19 mouse cellular contexts compared by ENCODE assay signal in the genomic region with DNA sequence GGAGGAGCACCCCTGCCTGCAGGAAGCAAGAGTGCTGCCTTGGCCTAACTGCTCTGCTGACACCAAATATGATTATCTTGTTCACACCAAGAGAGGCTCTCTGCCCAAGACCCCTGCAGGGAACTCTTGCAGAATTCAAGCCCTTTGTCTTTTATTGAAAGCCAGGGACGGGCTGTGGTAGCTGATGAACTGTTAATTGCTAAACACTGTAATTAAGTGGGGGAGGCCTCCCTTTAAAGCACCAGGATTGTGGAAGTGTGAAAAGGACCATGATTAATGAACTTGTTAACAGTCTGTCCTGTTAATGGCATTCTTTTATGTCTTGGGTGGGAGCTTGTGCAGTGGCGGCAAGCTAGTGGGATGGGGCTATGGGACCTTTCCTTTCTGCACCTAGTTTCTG.
DNase-seq lines count a peak whose midpoint lies in the region; ATAC-seq and TF ChIP-seq lines count a peak whose summit lies in the region.
"Had no signal": no experiment of that assay in that cellular context is flagged by ENCODE, and none has a peak within 500 bp of the region (broad histone marks: within the 10 kb centered on the region; RNA-seq: fewer than 3 reads in every experiment).

No protein-coding gene starts in this region.

- ATAC-seq in hindbrain, postnatal 0 days: no peak
- ATAC-seq in hindbrain, embryonic 14.5 days (ENCODE audit: low FRiP score): no peak
- ATAC-seq in forebrain, embryonic 12.5 days (ENCODE audit: low FRiP score): peak; percentile 70; the same call in 1 of the 2 replicates
- ATAC-seq in forebrain, embryonic 16.5 days: peak; percentile 63; the same call in 1 of the 2 replicates
- no peak for ATAC-seq in lung, postnatal 0 days
- ATAC-seq: inflammation-experienced regulatory T-cells, adult 6 months; intestine, postnatal 0 days had no signal

- DNase-seq in hindbrain, postnatal 0 days (ENCODE audit: low spot score): peak; percentile 22
- DNase-seq in hindbrain, embryonic 14.5 days (ENCODE audit: low spot score): no peak
- DNase-seq in Muller cell, postnatal 12 days (ENCODE audit: inconsistent ontology term): peak; percentile 8
- DNase-seq in heart, postnatal 4 days: no peak
- no peak for DNase-seq in gastrocnemius, postnatal 25 days
- DNase-seq in lung, postnatal 0 days (ENCODE audit: low spot score): no peak
- DNase-seq: adrenal gland, adult 2 months; adrenal gland, postnatal 25 days; cerebellum, adult 2 months; cerebellum, postnatal 10 days; gastrocnemius, postnatal 14 days; heart, postnatal 36 days had no signal

- no peak overlapping the region for H3K4me2 ChIP-seq in hindbrain, postnatal 0 days (ENCODE audit: low read depth, low read length)
- no peak overlapping the region for H3K4me2 ChIP-seq in hindbrain, embryonic 14.5 days (replicated peaks)
- no peak overlapping the region for H3K4me2 ChIP-seq in forebrain, embryonic 12.5 days
- H3K4me2 ChIP-seq in forebrain, embryonic 16.5 days (ENCODE audit: low read length): no peak overlapping the region
- no peak overlapping the region for H3K4me2 ChIP-seq in lung, postnatal 0 days (replicated peaks; ENCODE audit: low read depth, low read length)
- H3K4me2 ChIP-seq: heart, embryonic 12.5 days; hindbrain, embryonic 15.5 days had no signal

- H3K4me3 ChIP-seq in hindbrain, postnatal 0 days (ENCODE audit: low read length): no peak overlapping the region
- no peak overlapping the region for H3K4me3 ChIP-seq in hindbrain, embryonic 14.5 days (replicated peaks; ENCODE audit: low read length)
- H3K4me3 ChIP-seq in forebrain, embryonic 12.5 days (replicated peaks): no peak overlapping the region
- no peak overlapping the region for H3K4me3 ChIP-seq in forebrain, embryonic 16.5 days (replicated peaks; ENCODE audit: low read length)
- no peak overlapping the region for H3K4me3 ChIP-seq in lung, postnatal 0 days (ENCODE audit: low read depth, low read length)
- H3K4me3 ChIP-seq: embryonic facial prominence, embryonic 10.5 days; heart, embryonic 12.5 days; hindbrain, embryonic 15.5 days had no signal

- H3K27me3 ChIP-seq in hindbrain, postnatal 0 days (ENCODE audit: insufficient read depth, low read length): no peaks in the 10 kb centered on the region
- no peaks in the 10 kb centered on the region for H3K27me3 ChIP-seq in hindbrain, embryonic 14.5 days (ENCODE audit: control insufficient read depth, insufficient read depth, low read length)
- H3K27me3 ChIP-seq in forebrain, embryonic 12.5 days: peaks cover 38% of the 10 kb centered on the region
- peaks cover 3% of the 10 kb centered on the region; the same call in 1 of the 2 replicates for H3K27me3 ChIP-seq in forebrain, embryonic 16.5 days (replicated peaks; ENCODE audit: control insufficient read depth, insufficient read depth, low read length)
- no peaks in the 10 kb centered on the region for H3K27me3 ChIP-seq in lung, postnatal 0 days (replicated peaks; ENCODE audit: insufficient read depth, low read length)
- H3K27me3 ChIP-seq: hindbrain, embryonic 15.5 days had no signal

- H3K36me3 ChIP-seq in hindbrain, postnatal 0 days (ENCODE audit: insufficient read depth, low read length): no peaks in the 10 kb centered on the region
- no peaks in the 10 kb centered on the region for H3K36me3 ChIP-seq in hindbrain, embryonic 14.5 days (replicated peaks; ENCODE audit: control insufficient read depth, insufficient read depth)
- H3K36me3 ChIP-seq in forebrain, embryonic 12.5 days (replicated peaks): no peaks in the 10 kb centered on the region
- no peaks in the 10 kb centered on the region for H3K36me3 ChIP-seq in forebrain, embryonic 16.5 days (ENCODE audit: control insufficient read depth, insufficient read depth)
- H3K36me3 ChIP-seq in lung, postnatal 0 days (ENCODE audit: insufficient read depth, low read length): no peaks in the 10 kb centered on the region
- H3K36me3 ChIP-seq: embryonic facial prominence, embryonic 10.5 days; heart, embryonic 12.5 days; hindbrain, embryonic 15.5 days had no signal

- H3K4me1 ChIP-seq in hindbrain, postnatal 0 days (ENCODE audit: insufficient read depth, low read length): 0 out of 2 replicates have a peak, but pooled peaks cover 3% of the 10 kb centered on the region
- no peaks in the 10 kb centered on the region for H3K4me1 ChIP-seq in hindbrain, embryonic 14.5 days (replicated peaks; ENCODE audit: control insufficient read depth, insufficient read depth, low read length)
- peaks cover 14% of the 10 kb centered on the region; the same call in 1 of the 2 replicates for H3K4me1 ChIP-seq in forebrain, embryonic 12.5 days
- H3K4me1 ChIP-seq in forebrain, embryonic 16.5 days (replicated peaks; ENCODE audit: control insufficient read depth, insufficient read depth, low read length): peaks cover 9% of the 10 kb centered on the region
- H3K4me1 ChIP-seq in lung, postnatal 0 days (ENCODE audit: insufficient read depth, low read depth, low read length): no peaks in the 10 kb centered on the region
- H3K4me1 ChIP-seq: heart, embryonic 12.5 days had no signal

- no peak overlapping the region for H3K9ac ChIP-seq in hindbrain, postnatal 0 days (replicated peaks; ENCODE audit: low read length)
- H3K9ac ChIP-seq in hindbrain, embryonic 14.5 days: no peak overlapping the region
- no peak overlapping the region for H3K9ac ChIP-seq in forebrain, embryonic 12.5 days
- no peak overlapping the region for H3K9ac ChIP-seq in forebrain, embryonic 16.5 days (replicated peaks; ENCODE audit: low read depth, low read length)
- no peak overlapping the region for H3K9ac ChIP-seq in lung, postnatal 0 days (replicated peaks; ENCODE audit: low read depth)
- H3K9ac ChIP-seq: heart, embryonic 12.5 days; hindbrain, embryonic 15.5 days had no signal

- no peaks in the 10 kb centered on the region for H3K9me3 ChIP-seq in hindbrain, postnatal 0 days (ENCODE audit: low read length)
- 0 out of 2 replicates have a peak, but pooled peaks cover 4% of the 10 kb centered on the region for H3K9me3 ChIP-seq in hindbrain, embryonic 14.5 days (ENCODE audit: control insufficient read depth, low read length)
- 0 out of 2 replicates have a peak, but pooled peaks cover 3% of the 10 kb centered on the region for H3K9me3 ChIP-seq in forebrain, embryonic 12.5 days
- H3K9me3 ChIP-seq in forebrain, embryonic 16.5 days (ENCODE audit: control insufficient read depth, low read length): 0 out of 2 replicates have a peak, but pooled peaks cover 2% of the 10 kb centered on the region
- H3K9me3 ChIP-seq in lung, postnatal 0 days (ENCODE audit: low read length): no peaks in the 10 kb centered on the region
- H3K9me3 ChIP-seq: embryonic facial prominence, embryonic 10.5 days; heart, embryonic 12.5 days; hindbrain, embryonic 15.5 days had no signal

- TF ChIP-seq CTCF in hindbrain, postnatal 0 days (IDR thresholded peaks at IDR 0.05; ENCODE audit: low read depth): no peak
- TF ChIP-seq CTCF in lung, postnatal 0 days (IDR thresholded peaks at IDR 0.05): no peak

- H3K27ac ChIP-seq in hindbrain, postnatal 0 days: no peak overlapping the region
- H3K27ac ChIP-seq in hindbrain, embryonic 14.5 days: no peak overlapping the region
- 0 out of 2 replicates have a peak overlapping the region, but pooled peaks have one; percentile 38 for H3K27ac ChIP-seq in forebrain, embryonic 12.5 days
- H3K27ac ChIP-seq in forebrain, embryonic 16.5 days (ENCODE audit: low read length): no peak overlapping the region
- no peak overlapping the region for H3K27ac ChIP-seq in lung, postnatal 0 days (ENCODE audit: low read length)
- H3K27ac ChIP-seq: embryonic facial prominence, embryonic 10.5 days; hindbrain, embryonic 15.5 days had no signal

- WGBS in hindbrain, postnatal 0 days: 32% methylated on average over 2 of the region's 2 CpGs
- WGBS in hindbrain, embryonic 14.5 days: 24% methylated on average over 2 of the region's 2 CpGs
- 10% methylated on average over 2 of the region's 2 CpGs for WGBS in forebrain, embryonic 12.5 days
- 12% methylated on average over 2 of the region's 2 CpGs for WGBS in forebrain, embryonic 16.5 days
- WGBS in lung, postnatal 0 days: 74% methylated on average over 2 of the region's 2 CpGs

- no peak for TF ChIP-seq EP300 in lung, postnatal 0 days (IDR thresholded peaks at IDR 0.05)

Comparison
In these comparisons a context has a peak if more than half of its experiments do, and no peak if none do; other contexts are left out.
1. DNase-seq: peak in hindbrain, postnatal 0 days (single experiment) and Muller cell, postnatal 12 days (single experiment); none in hindbrain, embryonic 14.5 days (single experiment), heart, postnatal 4 days (single experiment), gastrocnemius, postnatal 25 days (single experiment) and lung, postnatal 0 days (single experiment).
2. ATAC-seq: peak in forebrain, embryonic 12.5 days (single experiment) and forebrain, embryonic 16.5 days (single experiment); none in hindbrain, postnatal 0 days (single experiment), hindbrain, embryonic 14.5 days (single experiment) and lung, postnatal 0 days (single experiment).